Mouse (Mus musculus) retina, adult 2 months (tissue): ENCODE measurements around the gene Ablim1.

Experiments
- DNase-seq: peaks from one replicate; pipeline ENCODE4 v3.0.0-alpha.2; 2012; ENCODE audit warnings: low read depth, low spot score

Gene Ablim1

DNA sequence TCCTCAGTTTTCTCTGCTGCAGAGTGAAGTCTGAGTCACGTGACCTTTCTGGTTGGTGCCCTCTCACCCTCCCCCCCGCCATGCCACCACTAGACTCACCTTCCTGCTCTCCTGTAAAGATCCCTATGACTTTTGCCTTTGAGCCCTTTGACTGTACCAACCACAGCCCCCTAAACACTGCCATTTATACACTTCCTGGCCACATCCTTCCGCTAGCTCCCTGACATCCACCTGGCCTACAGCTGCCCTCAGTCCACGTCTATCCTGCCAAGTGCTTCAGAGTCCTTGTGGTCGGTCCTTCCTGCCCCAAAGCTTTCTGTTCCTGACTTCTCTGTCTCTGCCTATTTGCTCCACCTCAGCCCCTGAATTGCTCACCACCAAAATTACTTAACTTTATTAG lies 29.1 kb upstream of the Ablim1 start:
- no peak for DNase-seq

DNA sequence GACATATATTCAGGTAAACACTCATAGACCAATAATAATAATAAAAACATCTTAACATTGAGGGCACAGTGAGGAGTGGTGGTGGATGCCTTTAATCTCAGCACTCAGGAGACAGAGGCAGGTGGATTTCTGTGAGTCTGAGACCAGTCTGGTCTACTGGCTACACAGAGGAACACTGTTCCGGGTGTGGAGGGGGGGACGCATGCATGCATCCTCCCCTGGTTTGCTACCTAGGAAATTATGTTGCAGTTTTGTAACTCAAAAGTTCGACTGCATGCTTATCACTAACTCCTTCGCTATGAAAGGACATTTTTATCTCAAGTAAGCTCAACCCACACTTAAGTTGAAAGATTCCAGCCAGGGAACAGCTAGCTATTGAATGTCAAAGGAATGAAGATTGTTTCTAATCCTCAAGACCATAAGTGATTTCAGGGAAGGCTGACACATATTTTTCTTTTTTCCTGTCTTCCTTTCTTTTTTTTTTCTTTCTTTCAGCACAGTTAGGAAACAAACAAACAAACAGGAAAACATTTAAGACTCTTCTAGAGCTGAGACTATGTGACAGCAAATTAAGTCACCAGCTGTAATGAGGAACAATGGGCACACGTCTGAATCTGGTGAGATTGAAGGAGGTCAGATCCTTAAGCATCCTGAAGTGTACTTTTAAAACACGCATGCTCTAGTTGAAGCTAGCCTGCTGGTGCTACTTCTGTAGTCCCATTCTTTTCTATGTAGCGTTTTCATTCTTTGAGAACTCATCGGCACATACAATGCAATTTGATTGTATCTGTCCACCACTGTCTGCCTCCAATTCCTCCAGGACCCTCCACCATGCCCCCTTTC lies 26.4 kb upstream of the Ablim1 start:
- no peak for DNase-seq

DNA sequence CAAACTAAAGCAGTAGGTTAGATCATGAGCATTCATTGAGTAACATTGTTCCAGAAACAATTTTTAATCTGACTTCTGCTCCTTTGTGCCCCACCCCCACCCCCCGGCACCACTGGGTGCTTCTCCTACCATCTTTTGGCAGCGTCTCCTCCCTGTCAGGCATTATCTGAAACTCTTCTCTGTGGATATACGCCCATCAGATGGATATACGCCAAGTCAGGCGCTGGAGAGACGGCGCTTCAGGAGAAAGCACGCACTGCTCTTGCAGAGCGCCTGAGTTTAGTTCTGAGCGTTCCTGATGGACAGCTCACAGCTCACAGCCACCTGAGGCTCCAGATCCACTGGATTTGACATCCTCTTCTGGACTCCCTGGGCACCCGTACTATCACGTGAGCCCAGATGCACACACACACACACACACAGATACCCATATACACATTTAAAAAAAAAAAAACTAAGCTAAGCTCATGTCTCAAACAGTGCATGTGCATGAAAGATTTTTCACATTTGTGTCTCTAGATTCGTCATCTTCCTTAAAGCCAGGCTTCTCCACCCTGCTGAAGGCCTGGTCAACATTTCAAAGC lies 24.7 kb upstream of the Ablim1 start:
- DNase-seq, result no peak

DNA sequence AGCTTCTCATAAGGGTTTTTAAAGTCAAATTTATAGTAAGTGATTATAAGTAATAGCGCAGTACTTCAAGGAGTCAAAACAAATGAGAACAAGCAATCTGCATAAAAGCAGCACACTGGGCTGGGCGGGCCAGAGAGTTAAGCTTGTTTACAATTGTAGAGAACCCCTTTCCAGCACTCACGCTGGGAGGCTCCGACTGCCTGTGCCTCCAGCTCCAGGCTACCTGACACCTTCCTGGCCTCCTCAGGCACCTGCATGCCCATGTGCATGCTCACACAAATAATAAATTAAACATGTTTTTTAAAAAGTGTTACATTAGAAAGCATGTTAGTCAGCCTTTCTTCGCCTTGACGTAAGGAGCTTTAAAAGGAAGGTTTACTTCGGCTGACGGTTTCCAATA lies 20.4 kb upstream of the Ablim1 start:
- DNase-seq, result no peak

DNA sequence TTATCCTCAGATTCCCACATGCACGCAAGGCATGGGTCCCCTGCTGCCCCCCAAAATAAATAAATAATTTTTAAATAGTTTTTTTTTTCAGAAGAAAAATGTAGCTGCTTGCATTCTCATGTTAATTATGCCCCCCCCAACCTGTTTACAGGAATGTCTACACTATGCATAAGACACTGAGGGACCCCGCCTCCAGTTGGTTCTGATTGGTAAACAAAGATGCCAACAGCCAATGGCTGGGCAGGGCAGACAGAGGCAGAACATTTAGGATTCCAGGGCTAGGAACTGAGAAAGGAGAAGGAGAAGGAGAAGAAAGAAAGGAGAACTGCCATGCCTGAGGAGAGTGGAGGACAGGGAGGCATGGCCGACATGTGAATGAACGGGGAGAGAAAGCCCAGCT lies 18.6 kb upstream of the Ablim1 start:
- no peak for DNase-seq

DNA sequence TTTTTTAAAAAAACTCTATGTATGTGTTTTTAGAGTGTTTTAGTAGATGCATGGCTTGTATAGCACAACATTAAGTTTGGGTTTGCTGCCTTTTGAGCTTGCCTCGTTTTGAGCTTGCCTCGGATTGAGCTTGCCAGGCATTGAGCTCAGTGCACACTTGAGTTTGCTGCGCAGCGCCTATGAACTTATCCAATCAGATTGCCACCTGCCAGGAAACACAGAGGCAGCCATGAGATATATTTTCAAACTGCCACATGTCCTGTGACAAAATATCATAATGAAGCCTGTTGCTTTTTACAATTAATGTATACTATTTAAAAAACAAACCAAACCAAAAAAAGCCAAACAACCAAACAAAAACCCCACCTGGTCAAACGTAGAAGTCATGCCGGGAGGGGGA lies 16.5 kb upstream of the Ablim1 start:
- DNase-seq, result no peak

DNA sequence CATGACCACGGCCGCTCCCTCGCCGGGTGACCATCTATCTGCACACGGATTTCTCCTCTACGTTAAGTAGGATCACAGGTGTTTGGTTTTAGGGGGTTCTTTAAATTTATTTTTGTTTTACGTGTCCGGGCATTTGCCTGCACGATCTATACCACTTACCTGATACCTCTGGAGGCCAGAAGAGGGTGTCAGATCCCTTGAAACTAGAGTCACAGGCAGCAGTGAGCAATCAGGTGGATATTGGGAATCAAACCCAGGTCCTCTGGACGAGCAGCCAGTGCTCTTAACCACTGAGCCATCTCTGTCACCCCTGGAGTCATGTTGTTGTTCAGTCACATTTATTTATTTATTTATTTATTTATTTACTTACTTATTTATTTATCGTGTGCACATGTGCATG lies 15.6 kb upstream of the Ablim1 start:
- no peak for DNase-seq

DNA sequence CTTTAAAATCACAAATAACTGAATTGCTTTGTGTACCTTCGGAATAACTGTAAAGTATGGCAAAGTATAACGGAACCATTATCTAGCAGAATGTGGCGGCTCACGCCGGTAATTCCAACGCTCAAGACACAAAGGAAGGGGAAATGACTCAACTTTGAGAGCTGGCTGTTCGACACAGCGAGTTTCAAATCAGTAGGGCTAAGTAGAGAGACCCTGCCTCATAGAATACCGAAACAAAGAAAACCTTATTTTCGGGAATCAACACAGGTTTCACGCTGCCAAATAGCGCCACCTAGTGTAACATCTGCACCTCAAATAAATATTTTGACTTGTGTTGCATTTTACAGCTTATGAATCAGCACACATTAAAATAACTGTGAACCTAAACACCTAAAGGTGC lies 14.1 kb upstream of the Ablim1 start:
- DNase-seq, result no peak

DNA sequence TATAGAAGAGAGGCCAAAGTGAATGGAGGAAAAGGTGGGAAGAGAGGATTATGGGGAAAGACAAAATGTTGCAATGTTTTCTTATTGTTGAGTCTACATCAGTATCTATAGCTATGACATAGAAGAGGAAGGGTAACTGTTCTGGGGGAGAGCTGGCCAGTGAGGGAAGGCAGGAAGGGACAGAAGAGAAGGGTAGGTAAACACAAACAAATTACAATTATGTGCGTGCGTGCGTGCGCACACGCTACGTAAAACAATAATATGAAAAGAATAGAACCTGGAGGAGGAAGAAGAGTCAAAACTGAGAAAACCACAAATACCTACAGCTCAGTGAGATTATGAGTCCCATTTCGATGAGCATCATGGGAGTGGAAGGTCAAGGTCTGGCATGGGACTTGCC lies 13.6 kb upstream of the Ablim1 start:
- no peak for DNase-seq

DNA sequence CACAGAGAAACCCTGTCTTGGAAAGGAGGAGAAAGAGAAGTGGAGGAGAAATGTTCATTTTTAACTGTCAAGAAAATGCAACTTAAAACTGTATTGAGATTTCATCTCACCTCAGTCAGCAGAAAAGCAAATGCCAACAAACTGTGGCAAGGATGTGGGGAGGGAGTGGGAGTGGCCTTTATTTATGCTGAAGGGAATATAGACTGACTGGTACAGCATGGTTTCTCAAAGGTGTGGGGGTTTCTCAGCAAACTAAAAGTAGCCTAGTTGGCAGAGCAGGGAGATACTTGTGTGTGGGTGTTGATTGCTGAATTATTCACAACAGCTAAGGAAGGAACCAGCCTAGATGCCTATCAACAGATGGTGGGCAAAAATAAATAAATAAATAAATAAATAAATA lies 13.0 kb upstream of the Ablim1 start:
- no peak for DNase-seq

DNA sequence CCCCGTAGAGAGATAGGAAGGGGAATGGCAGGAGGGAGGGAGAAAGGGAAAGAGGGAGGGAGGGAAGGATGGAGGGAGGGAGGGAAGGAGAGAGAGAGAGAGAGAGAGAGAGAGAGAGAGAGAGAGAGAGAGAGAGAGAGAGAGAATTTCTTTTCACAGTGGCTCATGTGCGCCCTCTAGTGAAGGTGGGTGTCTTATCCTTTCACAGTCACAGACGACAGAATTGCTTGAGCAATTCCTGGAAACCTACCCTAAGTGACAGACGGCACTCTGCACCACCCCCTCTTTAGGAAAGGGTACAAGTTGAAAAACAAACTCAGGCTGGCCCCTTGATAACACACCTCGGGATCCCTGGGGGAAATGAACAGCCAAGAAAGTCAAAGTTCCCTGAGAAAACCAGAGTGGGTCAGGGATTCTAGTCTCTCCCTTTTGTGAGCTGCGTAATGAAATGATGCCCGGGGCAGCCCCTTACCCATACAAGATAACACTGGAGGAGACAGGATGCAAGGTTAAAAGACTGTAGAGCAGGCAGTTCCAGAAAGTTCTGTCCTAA lies 11.1 kb upstream of the Ablim1 start:
- peak; percentile 53 for DNase-seq

DNA sequence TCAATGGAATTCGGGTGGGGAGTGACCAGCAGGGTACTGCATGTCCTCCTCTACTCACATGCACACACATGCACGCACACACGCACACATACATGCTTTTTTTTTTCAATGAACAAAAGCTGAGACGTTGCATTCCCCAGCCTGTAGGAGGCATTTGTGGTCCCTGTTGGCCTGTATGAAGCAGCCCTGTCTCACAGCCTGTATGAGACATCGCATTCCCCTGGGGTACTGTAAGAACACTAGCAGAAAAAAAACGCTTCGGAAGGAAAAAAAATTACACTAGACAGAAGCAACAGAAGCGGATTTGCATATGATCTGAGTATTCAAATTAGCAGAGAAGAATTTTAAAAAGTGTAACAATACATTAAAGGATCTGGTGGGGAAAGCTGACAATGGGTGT lies 8.4 kb upstream of the Ablim1 start:
- DNase-seq, result no peak

DNA sequence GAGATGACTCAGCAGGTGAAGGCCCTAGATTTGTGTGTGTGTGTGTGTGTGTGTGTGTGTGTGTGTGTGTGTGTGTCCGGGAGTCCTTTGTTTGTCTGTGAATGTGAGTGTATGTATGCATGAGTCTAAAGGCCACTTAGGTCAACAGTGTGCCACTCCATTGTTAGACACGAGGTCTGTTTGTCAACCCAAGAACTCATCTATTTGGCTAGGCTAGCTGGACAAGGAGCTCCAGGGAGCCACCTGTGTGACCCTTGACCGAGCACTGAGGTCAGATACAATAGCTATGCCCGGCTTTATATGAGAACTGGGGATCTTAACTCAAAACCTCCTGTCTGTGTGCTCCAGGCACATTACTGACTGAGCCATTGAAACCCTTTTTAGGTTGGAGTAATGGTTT lies 7.8 kb upstream of the Ablim1 start:
- DNase-seq, result no peak

DNA sequence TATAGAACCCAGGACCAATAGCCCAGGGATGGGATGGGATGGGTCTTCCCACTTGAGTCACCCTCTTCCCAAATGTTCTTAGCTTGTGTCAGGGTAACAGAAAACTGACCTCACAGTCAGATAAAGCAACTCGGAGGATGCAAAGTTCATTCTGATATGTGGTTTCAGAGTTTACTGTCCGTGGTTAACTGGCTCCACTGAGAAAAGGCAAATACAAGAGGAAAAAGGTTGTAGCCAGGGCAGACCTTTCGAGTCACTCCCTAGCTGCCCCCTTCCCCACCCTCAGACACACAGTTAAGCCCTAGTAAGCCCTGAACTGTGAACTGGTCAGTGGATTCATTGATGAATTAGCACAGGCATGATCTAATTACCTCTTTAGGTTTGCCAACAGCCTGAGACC lies 7.1 kb upstream of the Ablim1 start:
- DNase-seq, result no peak

DNA sequence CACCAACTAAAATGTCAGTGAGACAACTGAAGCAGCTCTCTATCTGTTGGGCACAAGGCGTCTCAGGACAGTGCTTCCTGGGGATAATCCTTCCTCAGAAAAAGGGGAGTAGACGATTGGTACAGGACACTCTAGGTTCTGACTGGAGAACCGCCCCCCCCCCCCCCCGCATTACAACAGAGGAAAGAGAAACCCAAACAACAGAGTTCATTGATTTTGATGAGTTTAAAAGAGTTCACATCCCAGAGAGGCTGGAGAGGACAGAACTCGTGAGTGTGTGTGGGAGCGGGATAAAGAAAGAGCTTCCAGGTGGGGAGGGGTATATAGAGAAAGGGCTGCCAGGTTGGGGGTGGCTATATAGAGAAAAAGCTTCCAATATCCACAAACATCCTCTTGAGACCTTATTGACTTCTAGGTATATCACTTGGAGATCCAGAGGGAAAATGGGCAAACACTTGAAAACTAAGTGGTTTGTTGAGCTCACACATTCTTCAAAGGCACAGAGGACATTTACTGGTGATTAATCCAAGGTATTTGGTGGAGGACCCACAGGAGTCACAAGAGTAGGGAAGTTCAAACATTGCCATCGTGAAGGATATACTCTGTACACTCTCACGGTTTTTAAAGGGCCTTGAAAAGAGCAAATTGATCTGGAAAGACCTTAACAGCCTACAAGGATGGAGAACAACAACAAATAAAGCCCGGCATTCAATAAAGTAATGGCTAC lies 6.1 kb upstream of the Ablim1 start:
- no peak for DNase-seq

DNA sequence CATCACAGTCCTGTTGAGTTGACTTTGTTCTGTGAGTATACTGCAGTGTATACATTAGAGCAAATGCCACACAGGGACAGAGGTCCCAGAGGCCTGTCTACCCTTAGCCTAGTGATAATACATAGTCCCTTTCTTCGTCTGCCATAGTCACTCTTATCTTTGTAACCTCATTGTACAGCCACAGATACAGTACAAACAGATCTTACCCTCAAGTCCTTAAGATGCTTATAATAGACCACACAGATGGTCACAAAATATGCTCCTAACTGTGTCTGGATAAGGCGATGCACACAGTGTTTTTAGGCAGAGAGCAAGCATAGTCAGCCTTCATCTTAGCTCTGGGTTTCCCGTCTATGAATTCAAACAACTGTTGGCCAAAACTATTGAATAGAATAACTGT lies 1.9 kb upstream of the Ablim1 start:
- no peak for DNase-seq

DNA sequence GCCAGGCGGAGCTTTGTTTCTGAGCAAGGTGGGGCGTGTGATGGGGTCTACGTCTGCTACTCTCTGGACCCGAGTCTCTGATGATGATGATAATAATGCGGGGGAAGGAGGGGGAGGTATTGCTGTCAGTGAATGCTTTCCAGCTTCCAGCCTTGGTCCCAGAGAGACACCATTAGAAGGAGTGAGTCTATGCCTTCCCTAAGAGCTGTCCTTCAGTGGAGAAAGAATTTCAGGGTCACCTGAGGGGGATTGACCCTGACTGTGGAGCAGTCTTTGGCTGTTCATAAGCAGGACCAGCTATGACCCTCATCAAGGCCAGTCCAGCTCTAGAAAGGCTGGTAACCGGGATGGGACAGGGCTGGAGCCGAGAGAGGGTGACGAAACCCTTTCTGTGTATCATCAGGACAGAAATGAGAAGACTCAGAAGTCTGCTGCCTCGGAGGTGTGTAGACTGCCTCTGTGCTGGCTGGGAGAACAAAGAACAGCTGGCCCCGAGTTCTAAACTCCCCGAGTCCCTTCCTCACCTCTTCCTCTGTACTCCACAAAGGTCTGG lies 370 bp upstream of the Ablim1 start:
- DNase-seq, result no peak

DNA sequence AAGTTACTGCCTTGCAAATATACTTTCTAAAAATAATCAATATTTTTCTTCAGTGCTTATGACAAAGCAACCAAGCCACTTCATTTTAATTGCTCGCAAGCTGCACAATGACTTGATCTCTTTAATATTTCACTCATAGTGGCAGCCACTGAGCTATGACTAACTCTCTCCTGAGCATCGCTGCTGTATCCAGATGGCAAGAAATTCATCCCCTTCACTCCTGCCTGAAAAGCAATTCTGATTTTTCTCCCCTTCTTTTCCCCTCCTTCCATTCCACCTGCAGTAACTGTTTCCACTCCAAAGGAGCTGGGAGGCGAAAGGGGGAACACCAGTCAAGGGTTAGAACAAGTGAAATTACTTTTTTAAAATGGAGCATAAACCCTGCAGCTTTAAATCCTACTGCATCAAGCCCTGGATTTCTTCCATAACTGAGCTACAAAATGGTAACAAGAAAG lies 801 bp downstream of the Ablim1 start:
- no peak for DNase-seq

DNA sequence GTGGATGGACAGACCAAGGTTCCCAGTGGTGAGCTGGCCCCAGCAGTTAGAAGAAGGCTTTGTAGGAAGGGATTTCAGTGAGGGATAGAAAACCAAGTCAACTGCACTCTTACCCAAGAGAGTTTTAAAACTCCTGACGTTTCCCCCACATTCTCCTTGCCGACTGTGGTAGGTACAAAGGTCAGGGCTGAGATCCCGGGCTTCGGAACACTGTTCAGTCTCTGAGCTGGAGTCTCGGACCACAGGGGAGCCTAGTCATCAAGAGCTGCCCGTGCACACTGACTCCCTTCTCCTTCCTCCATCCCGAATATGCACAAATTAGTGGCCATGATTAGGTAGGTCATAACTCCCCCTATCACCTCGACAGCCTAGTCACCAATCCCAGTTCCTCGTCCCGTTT lies 1.5 kb downstream of the Ablim1 start:
- no peak for DNase-seq

DNA sequence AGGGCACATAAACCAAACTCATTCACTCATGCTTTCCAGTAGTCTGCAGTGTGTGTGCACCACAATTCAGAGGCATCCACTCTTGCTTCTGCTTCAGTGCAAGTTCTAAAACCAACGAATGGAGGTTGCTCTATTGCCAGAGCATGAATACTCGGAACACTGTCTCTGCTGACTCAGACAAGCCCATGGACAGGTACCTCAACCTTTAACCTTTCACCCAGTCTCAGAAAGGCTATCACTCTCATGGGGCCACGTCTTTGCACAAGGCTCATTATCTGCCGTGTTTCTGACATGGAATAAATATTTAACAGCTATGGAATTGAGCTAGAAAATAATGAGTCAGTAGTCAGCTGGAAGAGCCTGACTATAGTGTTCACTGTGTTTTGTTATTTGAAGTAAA lies 4.7 kb downstream of the Ablim1 start:
- no peak for DNase-seq

DNA sequence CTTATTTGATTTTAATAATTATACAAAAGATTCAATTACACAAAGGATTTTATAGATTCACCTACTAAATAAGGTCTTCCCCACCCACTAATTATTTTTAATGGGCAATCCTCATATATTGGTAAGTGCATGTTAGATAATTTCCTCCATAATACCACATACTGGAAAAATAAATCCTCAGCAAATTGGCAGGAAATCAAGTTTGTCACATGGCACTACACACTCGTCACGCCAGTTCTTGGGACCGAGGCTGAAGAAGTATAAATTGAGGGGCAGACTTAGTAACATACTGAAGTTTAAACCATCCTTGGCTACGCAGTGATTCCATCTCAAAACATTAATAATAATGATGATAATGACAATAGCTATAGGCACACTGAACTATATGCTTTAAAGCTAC lies 8.1 kb downstream of the Ablim1 start:
- DNase-seq, result no peak

DNA sequence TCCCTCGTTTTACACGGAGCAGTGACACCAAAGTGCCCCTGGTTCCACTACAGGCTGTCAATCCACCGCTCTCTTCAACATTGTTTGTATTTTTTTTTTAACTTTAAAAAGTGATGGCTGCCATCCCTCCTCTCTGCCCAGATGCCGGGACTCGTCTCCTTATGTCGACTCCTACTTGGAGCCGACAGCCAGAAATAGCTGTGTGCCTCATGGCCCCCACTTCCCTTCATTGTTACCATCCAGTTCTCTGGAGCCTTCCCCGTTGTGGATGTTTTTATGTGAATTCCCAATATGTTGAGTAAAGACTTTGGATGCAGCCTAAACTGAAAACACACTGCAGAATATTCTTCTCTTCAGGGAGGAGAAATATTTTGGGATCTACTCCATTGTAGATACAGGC lies 8.7 kb downstream of the Ablim1 start:
- DNase-seq, result no peak
